Mouse (Mus musculus): ENCODE data around the gene Lgals2. TPM values are rescaled to one million over a fixed set of nuclear protein-coding genes. Genes with fewer than 3 reads are reported as not detected.
"Not testable (repeated sequence)": the region's sequence is repeated elsewhere in the genome, so short reads cannot be mapped to it uniquely, and the experiment has no call there.

Lgals2 gene
- total and polyA plus RNA-seq, 2 experiments from 2014 or later, result not detected

DNA sequence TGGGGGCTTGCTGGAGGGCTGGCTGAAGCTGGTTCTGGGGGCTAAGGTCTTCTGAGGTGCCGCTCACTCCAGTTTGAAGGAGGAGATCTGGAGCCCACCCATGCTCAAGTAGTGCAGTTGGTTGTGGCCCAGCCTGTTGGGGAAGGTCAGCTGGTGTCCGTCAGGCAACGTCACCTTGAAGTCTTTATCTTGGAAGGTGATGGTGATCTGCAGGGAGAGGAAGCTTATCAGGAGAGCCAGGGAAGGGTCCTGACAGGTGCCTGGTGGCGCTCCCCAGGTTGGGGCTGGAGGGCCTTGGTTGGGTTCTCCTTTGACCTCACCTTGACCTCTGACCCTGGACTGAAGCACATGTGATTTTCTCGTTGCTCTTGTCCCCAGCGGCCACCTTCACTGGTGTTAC, 4.4 kb downstream of the Lgals2 start:
- Histone ChIP-seq H3K4me3 (ENCODE audit: low read length) (no peak overlapping the region), H3K9ac (replicated peaks; ENCODE audit: low read length) (no peak overlapping the region), H3K36me3 (ENCODE audit: insufficient read depth, low read length) (no peaks in the 10 kb centered on the region), H3K4me2 (ENCODE audit: low read depth, low read length) (no peak overlapping the region), H3K27me3 (ENCODE audit: insufficient read depth, low read length) (no peaks in the 10 kb centered on the region), H3K4me1 (ENCODE audit: insufficient read depth, low read length) (no peaks in the 10 kb centered on the region), H3K27ac (no peak overlapping the region), H3K9me3 (ENCODE audit: low read length) (no peaks in the 10 kb centered on the region)
- WGBS, result 78% methylated on average over 6 of the region's 6 CpGs
- no peak for TF ChIP-seq CTCF (IDR thresholded peaks at IDR 0.05; ENCODE audit: low read depth)
- DNase-seq (ENCODE audit: low spot score), result no peak
- ATAC-seq, result no peak

DNA sequence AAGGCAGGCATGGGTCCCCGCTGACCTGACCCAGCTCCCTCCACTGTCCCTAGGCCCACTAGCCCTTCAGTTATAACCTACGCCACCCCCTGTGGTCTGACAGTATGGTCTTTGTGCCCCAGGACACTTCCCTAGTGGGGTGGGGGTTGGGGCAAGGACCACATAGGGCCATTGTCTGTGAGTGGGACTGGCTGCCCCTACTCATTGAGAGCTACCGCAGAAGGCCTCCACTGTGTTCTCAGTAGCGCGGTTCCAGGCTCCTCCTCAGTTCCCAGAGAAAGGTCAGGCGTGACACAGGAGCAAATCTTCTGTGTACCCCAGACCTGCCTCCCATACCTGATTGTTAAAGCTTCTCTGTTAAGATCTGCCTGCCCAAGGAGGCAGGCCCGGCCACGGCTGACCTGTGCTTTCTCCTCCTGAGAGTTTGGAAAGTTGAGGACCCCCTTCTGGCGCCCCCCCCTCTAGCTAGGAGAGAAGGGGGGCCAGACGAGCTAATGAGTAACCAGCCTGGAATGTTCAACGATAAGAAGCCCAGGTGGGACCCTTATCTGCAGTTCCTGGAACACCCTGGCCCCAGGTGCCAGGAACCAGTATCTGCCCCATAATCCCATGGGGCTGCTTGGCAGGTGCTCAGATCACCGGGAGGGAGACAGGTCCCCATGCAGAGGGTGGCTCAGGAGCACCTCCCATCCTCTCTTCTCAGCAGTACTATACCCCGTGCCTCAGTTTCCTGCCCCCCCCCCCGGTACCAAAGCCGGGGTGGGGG, 5.1 kb downstream of the Lgals2 start:
- Histone ChIP-seq H3K27ac (no peak overlapping the region), H3K4me1 (ENCODE audit: insufficient read depth, low read length) (no peaks in the 10 kb centered on the region), H3K9ac (replicated peaks; ENCODE audit: low read length) (no peak overlapping the region), H3K9me3 (ENCODE audit: low read length) (no peaks in the 10 kb centered on the region), H3K4me3 (ENCODE audit: low read length) (no peak overlapping the region), H3K27me3 (ENCODE audit: insufficient read depth, low read length) (no peaks in the 10 kb centered on the region), H3K36me3 (ENCODE audit: insufficient read depth, low read length) (no peaks in the 10 kb centered on the region), H3K4me2 (ENCODE audit: low read depth, low read length) (no peak overlapping the region)
- TF ChIP-seq CTCF (IDR thresholded peaks at IDR 0.05; ENCODE audit: low read depth), result no peak
- ATAC-seq (no peak), DNase-seq (ENCODE audit: low spot score) (no peak)
- 77% methylated on average over 14 of the region's 15 CpGs for WGBS

DNA sequence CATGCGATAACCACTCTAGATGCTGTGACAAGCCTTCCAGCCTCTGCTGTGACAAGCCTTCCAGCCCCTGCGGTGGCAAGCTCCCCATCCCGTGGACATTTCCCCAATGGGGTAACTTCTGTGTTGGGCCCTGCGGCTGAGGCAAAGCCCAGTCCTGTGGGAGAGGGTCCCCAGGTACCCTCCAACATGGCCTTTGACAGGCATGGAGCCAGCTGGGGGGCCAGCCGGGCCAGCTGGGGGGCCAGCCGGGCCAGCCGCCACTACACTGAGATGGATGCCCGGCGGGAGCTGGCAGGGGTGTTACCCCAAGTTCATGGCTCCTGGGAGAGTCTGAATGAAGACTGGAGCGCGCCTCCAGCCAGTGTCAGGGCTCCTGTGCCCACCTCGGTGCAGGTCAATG, 5.8 kb downstream of the Lgals2 start:
- Histone ChIP-seq H3K9ac (replicated peaks; ENCODE audit: low read length) (no peak overlapping the region), H3K4me1 (ENCODE audit: insufficient read depth, low read length) (no peaks in the 10 kb centered on the region), H3K27me3 (ENCODE audit: insufficient read depth, low read length) (no peaks in the 10 kb centered on the region), H3K4me2 (ENCODE audit: low read depth, low read length) (no peak overlapping the region), H3K9me3 (ENCODE audit: low read length) (no peaks in the 10 kb centered on the region), H3K36me3 (ENCODE audit: insufficient read depth, low read length) (no peaks in the 10 kb centered on the region), H3K4me3 (ENCODE audit: low read length) (no peak overlapping the region), H3K27ac (no peak overlapping the region)
- DNase-seq (ENCODE audit: low spot score) (no peak), ATAC-seq (no peak)
- no peak for TF ChIP-seq CTCF (IDR thresholded peaks at IDR 0.05; ENCODE audit: low read depth)
- WGBS, result 85% methylated on average over 12 of the region's 12 CpGs

GRCm38 (mm10) chr15:78848467-78848866, 6.9 kb downstream of the Lgals2 start:
- H3K4me2 ChIP-seq (ENCODE audit: low read depth, low read length), result no peak overlapping the region
- H3K27ac ChIP-seq, result no peak overlapping the region
- no peaks in the 10 kb centered on the region for H3K9me3 ChIP-seq (ENCODE audit: low read length)
- no peak overlapping the region for H3K9ac ChIP-seq (replicated peaks; ENCODE audit: low read length)
- WGBS, result 36% methylated on average over 5 of the region's 5 CpGs
- DNase-seq (ENCODE audit: low spot score) (peak; percentile 76), ATAC-seq (no peak)
- no peak overlapping the region for H3K4me3 ChIP-seq (ENCODE audit: low read length)
- H3K36me3 ChIP-seq (ENCODE audit: insufficient read depth, low read length), result no peaks in the 10 kb centered on the region
- TF ChIP-seq CTCF (IDR thresholded peaks at IDR 0.05; ENCODE audit: low read depth), result peak; percentile 93
- no peaks in the 10 kb centered on the region for H3K4me1 ChIP-seq (ENCODE audit: insufficient read depth, low read length)
- H3K27me3 ChIP-seq (ENCODE audit: insufficient read depth, low read length), result peaks cover 6% of the 10 kb centered on the region; the same call in 1 of the 2 replicates

DNA sequence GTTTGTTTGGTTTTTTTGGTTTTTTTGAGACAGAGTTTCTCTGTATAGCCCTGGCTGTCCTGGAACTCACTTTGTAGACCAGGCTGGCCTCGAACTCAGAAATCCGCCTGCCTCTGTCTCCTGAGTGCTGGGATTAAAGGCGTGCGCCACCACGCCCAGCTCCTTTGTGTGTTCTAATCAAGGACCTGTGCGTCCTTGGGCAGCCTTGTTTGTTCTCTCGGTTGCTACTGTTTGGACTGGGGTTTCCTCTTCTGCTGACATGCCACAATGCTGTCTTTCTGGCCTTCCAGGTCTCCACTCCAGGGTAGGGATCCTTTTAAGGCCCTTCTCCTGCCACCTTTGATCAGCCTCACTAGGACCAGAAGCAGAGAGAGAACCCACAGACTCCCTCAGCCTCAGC, 8.5 kb downstream of the Lgals2 start:
- not testable (repeated sequence) for H3K9me3 ChIP-seq (ENCODE audit: low read length); H3K36me3 ChIP-seq (ENCODE audit: insufficient read depth, low read length); H3K27ac ChIP-seq; ATAC-seq; H3K4me1 ChIP-seq (ENCODE audit: insufficient read depth, low read length); H3K4me3 ChIP-seq (ENCODE audit: low read length); DNase-seq (ENCODE audit: low spot score); H3K27me3 ChIP-seq (ENCODE audit: insufficient read depth, low read length); H3K9ac ChIP-seq (replicated peaks; ENCODE audit: low read length); H3K4me2 ChIP-seq (ENCODE audit: low read depth, low read length)
- WGBS, result 75% methylated on average over 7 of the region's 7 CpGs

GRCm38 (mm10) chr15:78846352-78846751, 9.0 kb downstream of the Lgals2 start:
- no peaks in the 10 kb centered on the region for H3K9me3 ChIP-seq (ENCODE audit: low read length)
- WGBS, result 58% methylated on average over 8 of the region's 8 CpGs
- H3K4me2 ChIP-seq (ENCODE audit: low read depth, low read length), result no peak overlapping the region
- H3K27me3 ChIP-seq (ENCODE audit: insufficient read depth, low read length), result peaks cover 7% of the 10 kb centered on the region; the same call in 1 of the 2 replicates
- no peaks in the 10 kb centered on the region for H3K36me3 ChIP-seq (ENCODE audit: insufficient read depth, low read length)
- H3K4me3 ChIP-seq (ENCODE audit: low read length), result no peak overlapping the region
- TF ChIP-seq CTCF (IDR thresholded peaks at IDR 0.05; ENCODE audit: low read depth), result no peak
- H3K9ac ChIP-seq (replicated peaks; ENCODE audit: low read length), result no peak overlapping the region
- no peak overlapping the region for H3K27ac ChIP-seq
- no peaks in the 10 kb centered on the region for H3K4me1 ChIP-seq (ENCODE audit: insufficient read depth, low read length)
- no peak for ATAC-seq
- DNase-seq (ENCODE audit: low spot score), result no peak

- no peak for TF ChIP-seq CTCF (IDR thresholded peaks at IDR 0.05; ENCODE audit: low read depth)
- 66% methylated on average over 8 of the region's 8 CpGs for WGBS
- DNase-seq (ENCODE audit: low spot score) (no peak), ATAC-seq (no peak)
- Histone ChIP-seq H3K27me3 (ENCODE audit: insufficient read depth, low read length) (peaks cover 7% of the 10 kb centered on the region; the same call in 1 of the 2 replicates), H3K4me1 (ENCODE audit: insufficient read depth, low read length) (no peaks in the 10 kb centered on the region), H3K4me3 (ENCODE audit: low read length) (no peak overlapping the region), H3K27ac (0 out of 2 replicates have a peak overlapping the region, but pooled peaks have one; percentile 17), H3K9me3 (ENCODE audit: low read length) (no peaks in the 10 kb centered on the region), H3K9ac (replicated peaks; ENCODE audit: low read length) (no peak overlapping the region), H3K36me3 (ENCODE audit: insufficient read depth, low read length) (no peaks in the 10 kb centered on the region), H3K4me2 (ENCODE audit: low read depth, low read length) (peak overlapping the region; percentile 66)
Observed at GRCm38 (mm10) chr15:78845867-78846266, 9.5 kb downstream of the Lgals2 start.
